Mouse (Mus musculus) testis, adult 2 months (tissue): Measurements from ENCODE around the gene Dlgap1.

Source experiments
- CTCF ChIP-seq: fragments of 200-500 bp; IDR thresholded peaks from 2 replicates; pipeline ENCODE4 v1.5.1; 2012; ENCODE audit warnings: low read depth, mild to moderate bottlenecking, inconsistent platforms, low read length, moderate library complexity; ENCODE audit not compliant: control insufficient read depth, insufficient read depth, insufficient replicate concordance
- POLR2A ChIP-seq: fragments of 200-500 bp; IDR thresholded peaks from 2 replicates; pipeline ENCODE4 v1.6.1; 2012; ENCODE audit warnings: low read depth, mild to moderate bottlenecking, inconsistent platforms, low read length, moderate library complexity; ENCODE audit not compliant: control insufficient read depth

DNA sequence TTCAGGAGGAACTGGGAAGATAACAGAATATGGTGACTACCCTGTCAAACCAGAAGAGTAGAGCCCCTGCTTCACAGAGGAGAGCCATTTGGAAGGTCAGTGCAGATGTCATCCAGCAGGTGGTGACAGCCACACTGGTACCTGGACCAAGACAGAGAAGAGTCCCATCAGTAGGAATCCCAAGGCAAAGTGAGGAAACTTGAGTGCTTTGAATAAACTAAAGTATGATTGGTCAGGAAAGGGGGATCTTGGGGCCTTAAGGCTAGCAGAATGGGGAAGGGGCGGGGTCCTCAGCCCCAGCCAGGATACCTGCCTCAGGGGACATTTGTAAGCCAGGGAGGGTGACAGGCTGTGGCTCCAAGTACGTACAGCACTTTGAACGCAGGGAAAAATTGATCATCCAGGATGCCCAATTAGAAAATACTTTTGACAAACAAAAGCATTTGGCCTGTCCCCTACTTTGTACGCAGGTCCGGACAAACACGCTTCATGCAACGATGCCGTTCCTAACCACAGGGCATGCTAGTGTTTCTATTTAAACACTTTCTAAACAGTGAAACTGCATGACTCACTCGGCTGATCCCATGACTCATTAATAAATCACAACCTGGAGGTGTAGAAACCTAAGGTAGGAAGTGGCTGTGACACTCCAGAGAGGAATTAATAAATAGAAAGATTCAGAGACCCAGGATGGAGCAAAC is 777.7 kb downstream of the Dlgap1 start:
- TF ChIP-seq CTCF (no peak), POLR2A (no peak)
